Mouse (Mus musculus): ENCODE data around the gene Sec22b.

Gene Sec22b

GRCm38 (mm10) chr3:97909737-97910136, 8.7 kb downstream of the Sec22b start:
- in situ Hi-C loops (cut with MboI, MseI), result no loop called here

- in situ Hi-C loops (cut with MboI, MseI), result no loop called here
These were observed 10.1 kb downstream of the Sec22b start for GRCm38 (mm10) chr3:97911093-97911492.

- in situ Hi-C loops (cut with MboI, MseI), result loop anchor here (5.0 kb wide), 1 partner anchor 222 kb away; no protein-coding TSS in a partner anchor
These were observed 14.1 kb downstream of the Sec22b start for GRCm38 (mm10) chr3:97915081-97915480.

GRCm38 (mm10) chr3:97918885-97919550, 18.0 kb downstream of the Sec22b start:
- in situ Hi-C loops (cut with MboI, MseI), result loop anchor here (5.0 kb wide), 1 partner anchor 218 kb away; no protein-coding TSS in a partner anchor

- in situ Hi-C loops (cut with MboI, MseI), result loop anchor here (10.0 to 25.0 kb wide), 2 partner anchors 410 to 1363 kb away; partner anchors contain the start of genes Phgdh and Txnip
These were observed 24.3 kb downstream of the Sec22b start for GRCm38 (mm10) chr3:97925246-97925645.

GRCm38 (mm10) chr3:97927322-97927721, 26.3 kb downstream of the Sec22b start:
- in situ Hi-C loops (cut with MboI, MseI), result loop anchor here (10.0 to 25.0 kb wide), 2 partner anchors 407 to 1365 kb away; partner anchors contain the start of genes Phgdh and Txnip

- in situ Hi-C loops (cut with MboI, MseI), result loop anchor here (10.0 to 25.0 kb wide), 2 partner anchors 406 to 1367 kb away; partner anchors contain the start of genes Phgdh and Txnip
These were observed 28.2 kb downstream of the Sec22b start for GRCm38 (mm10) chr3:97928968-97929858.

- in situ Hi-C loops (cut with MboI, MseI), result loop anchor here (25.0 kb wide), 1 partner anchor 1368 kb away; the partner anchor contains the start of gene Txnip
These were observed 29.3 kb downstream of the Sec22b start for GRCm38 (mm10) chr3:97930141-97930786.

- in situ Hi-C loops (cut with MboI, MseI), result loop anchor here (25.0 kb wide), 1 partner anchor 1368 kb away; the partner anchor contains the start of gene Txnip
These were observed 29.8 kb downstream of the Sec22b start for GRCm38 (mm10) chr3:97930787-97931158.

GRCm38 (mm10) chr3:97931310-97931885, 30.4 kb downstream of the Sec22b start:
- in situ Hi-C loops (cut with MboI, MseI), result loop anchor here (25.0 kb wide), 1 partner anchor 1369 kb away; the partner anchor contains the start of gene Txnip

GRCm38 (mm10) chr3:97932131-97932530, 31.1 kb downstream of the Sec22b start:
- in situ Hi-C loops (cut with MboI, MseI), result loop anchor here (25.0 kb wide), 1 partner anchor 1370 kb away; the partner anchor contains the start of gene Txnip

- in situ Hi-C loops (cut with MboI, MseI), result loop anchor here (25.0 kb wide), 1 partner anchor 1370 kb away; the partner anchor contains the start of gene Txnip
These were observed 31.8 kb downstream of the Sec22b start for GRCm38 (mm10) chr3:97932771-97933170.

GRCm38 (mm10) chr3:97933251-97933650, 32.3 kb downstream of the Sec22b start:
- in situ Hi-C loops (cut with MboI, MseI), result loop anchor here (25.0 kb wide), 1 partner anchor 1371 kb away; the partner anchor contains the start of gene Txnip

GRCm38 (mm10) chr3:97933811-97934210, 32.8 kb downstream of the Sec22b start:
- in situ Hi-C loops (cut with MboI, MseI), result loop anchor here (25.0 kb wide), 1 partner anchor 1372 kb away; the partner anchor contains the start of gene Txnip

GRCm38 (mm10) chr3:97934331-97935300, 33.6 kb downstream of the Sec22b start:
- in situ Hi-C loops (cut with MboI, MseI), result loop anchor here (5.0 to 25.0 kb wide), 2 partner anchors 78 to 1372 kb away; partner anchors contain the start of genes Notch2 and Txnip

- in situ Hi-C loops (cut with MboI, MseI), result loop anchor here (5.0 to 25.0 kb wide), 2 partner anchors 75 to 1375 kb away; partner anchors contain the start of genes Notch2 and Txnip
These were observed 36.3 kb downstream of the Sec22b start for GRCm38 (mm10) chr3:97937068-97937944.

GRCm38 (mm10) chr3:97937945-97938266, 36.9 kb downstream of the Sec22b start:
- in situ Hi-C loops (cut with MboI, MseI), result loop anchor here (5.0 to 25.0 kb wide), 2 partner anchors 74 to 1376 kb away; partner anchors contain the start of genes Notch2 and Txnip

- in situ Hi-C loops (cut with MboI, MseI), result loop anchor here (5.0 to 25.0 kb wide), 2 partner anchors 73 to 1377 kb away; partner anchors contain the start of genes Notch2 and Txnip
These were observed 38.0 kb downstream of the Sec22b start for GRCm38 (mm10) chr3:97938814-97939526.

All from regulatory T cell (primary cell).